Mouse (Mus musculus): ENCODE measurements at regions not wholly inside any gene's neighbourhood (a gene's known extent, or its start where the extent isn't known, plus 50 kb on each side); places are given as distances from the start of the nearest gene placed in this dataset.
"Not testable (repeated sequence)": the region's sequence is repeated elsewhere in the genome, so short reads cannot be mapped to it uniquely, and the experiment has no call there.

GRCm38 (mm10) chr1:143231969-143232368, 408.5 kb upstream of the B3galt2 start:
- intact Hi-C loops (cut with DNase I): no loop called here
- DNase-seq (ENCODE audit: low spot score): no peak

- DNase-seq (ENCODE audit: low spot score): no peak
- intact Hi-C loops (cut with DNase I): no loop called here
Observed at GRCm38 (mm10) chr1:143258470-143259215, 381.8 kb upstream of the B3galt2 start.

- DNase-seq (ENCODE audit: low spot score): no peak
- intact Hi-C loops (cut with DNase I): no loop called here
Observed at GRCm38 (mm10) chr1:143263263-143264038, 377.0 kb upstream of the B3galt2 start.

GRCm38 (mm10) chr1:143265216-143265615, 375.2 kb upstream of the B3galt2 start:
- intact Hi-C loops (cut with DNase I): no loop called here
- no peak for DNase-seq (ENCODE audit: low spot score)

GRCm38 (mm10) chr1:143286274-143286967, 354.0 kb upstream of the B3galt2 start:
- no peak for DNase-seq (ENCODE audit: low spot score)
- intact Hi-C loops (cut with DNase I): no loop called here

GRCm38 (mm10) chr1:143287448-143287847, 353.0 kb upstream of the B3galt2 start:
- no peak for DNase-seq (ENCODE audit: low spot score)
- intact Hi-C loops (cut with DNase I): no loop called here

- intact Hi-C loops (cut with DNase I): no loop called here
Observed at GRCm38 (mm10) chr1:143296555-143296954, 343.9 kb upstream of the B3galt2 start.

GRCm38 (mm10) chr1:143307379-143307778, 333.1 kb upstream of the B3galt2 start:
- intact Hi-C loops (cut with DNase I): loop anchor here (10.0 kb wide), 2 partner anchors 277 to 337 kb away; partner anchors contain the start of gene B3galt2
- no peak for DNase-seq (ENCODE audit: low spot score)

More at GRCm38 (mm10) chr1:143296555-143296954, 343.9 kb upstream of the B3galt2 start:
- no peak for DNase-seq (ENCODE audit: low spot score)

GRCm38 (mm10) chr1:143318381-143318780, 322.1 kb upstream of the B3galt2 start:
- intact Hi-C loops (cut with DNase I): no loop called here

GRCm38 (mm10) chr1:143319568-143319967, 320.9 kb upstream of the B3galt2 start:
- intact Hi-C loops (cut with DNase I): no loop called here
- no peak for DNase-seq (ENCODE audit: low spot score)

More at GRCm38 (mm10) chr1:143318381-143318780, 322.1 kb upstream of the B3galt2 start:
- DNase-seq (ENCODE audit: low spot score): no peak

GRCm38 (mm10) chr1:143351388-143351787, 289.1 kb upstream of the B3galt2 start:
- no peak for DNase-seq (ENCODE audit: low spot score)
- intact Hi-C loops (cut with DNase I): no loop called here

- intact Hi-C loops (cut with DNase I); DNase-seq (ENCODE audit: low spot score): not testable (repeated sequence)
Observed at GRCm38 (mm10) chr1:143360256-143360655, 280.2 kb upstream of the B3galt2 start.

- no peak for DNase-seq (ENCODE audit: low spot score)
- intact Hi-C loops (cut with DNase I): no loop called here
Observed at GRCm38 (mm10) chr1:143391851-143392250, 248.6 kb upstream of the B3galt2 start.

All from heart, postnatal 25 days (tissue).